Mouse (Mus musculus): ENCODE data around the gene Trmt2a.
"Not testable (repeated sequence)": the region's sequence is repeated elsewhere in the genome, so short reads cannot be mapped to it uniquely, and the experiment has no call there.

The Trmt2a gene

DNA sequence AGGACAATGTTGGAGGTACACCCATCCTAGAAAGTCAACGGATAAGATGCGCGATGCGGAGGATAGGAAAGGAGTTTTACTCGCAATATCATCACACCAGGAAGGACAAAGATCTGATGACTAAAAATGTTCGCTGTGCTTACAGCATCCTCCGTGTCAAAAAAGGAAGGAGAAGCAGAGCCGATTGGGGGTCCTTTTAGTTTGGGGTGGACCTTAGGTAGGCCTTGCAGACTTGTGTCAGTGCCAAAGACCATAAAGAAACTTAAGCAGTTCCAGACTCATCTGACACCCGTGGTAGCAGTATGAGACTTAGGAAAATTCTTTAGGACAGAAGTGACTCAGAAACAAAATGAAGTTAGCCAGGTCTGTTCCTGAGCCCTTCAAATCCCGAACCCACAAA, 41.1 kb downstream of the Trmt2a start:
- not testable (repeated sequence) for DNase-seq
